Mouse (Mus musculus) thymus, adult 2 months (tissue): ENCODE measurements around the gene Trappc13. TPM values are rescaled to one million over a fixed set of nuclear protein-coding genes. Genes with fewer than 3 reads are reported as not detected.

Experiments
- DNase-seq: peaks from one replicate; pipeline ENCODE4 v3.0.0; 2021
- H3K27ac ChIP-seq: fragments of 200-500 bp; 2 replicates; pipeline ENCODE4 v1.5.1; 2012; ENCODE audit warnings: low read length, control low read depth; ENCODE audit not compliant: control insufficient read depth, insufficient read depth
- H3K27me3 ChIP-seq: fragments of 200-500 bp; 2 replicates; pipeline ENCODE4 v1.6.1; 2012; ENCODE audit warnings: mild to moderate bottlenecking, low read length, moderate library complexity, mixed read lengths; ENCODE audit not compliant: control insufficient read depth, insufficient read depth
- H3K36me3 ChIP-seq: fragments of 200-500 bp; 2 replicates; pipeline ENCODE4 v1.6.1; 2012; ENCODE audit warnings: mild to moderate bottlenecking, low read length, moderate library complexity; ENCODE audit not compliant: control insufficient read depth, insufficient read depth
- H3K4me1 ChIP-seq: fragments of 200-500 bp; replicated peaks from 2 replicates; pipeline ENCODE4 v1.6.1; 2012; ENCODE audit warnings: low read length; ENCODE audit not compliant: control insufficient read depth, insufficient read depth
- H3K4me3 ChIP-seq: fragments of 200-500 bp; 2 replicates; pipeline ENCODE4 v1.5.1; 2012; ENCODE audit warnings: mild to moderate bottlenecking, low read length, control low read depth, moderate library complexity; ENCODE audit not compliant: control insufficient read depth, insufficient read depth
- CTCF ChIP-seq: fragments of 200-500 bp; IDR thresholded peaks from 2 replicates; pipeline ENCODE4 v1.5.1; 2012; ENCODE audit warnings: mild to moderate bottlenecking, control low read depth, low read length, moderate library complexity, borderline replicate concordance; ENCODE audit not compliant: control insufficient read depth, poor library complexity, insufficient read depth; ENCODE audit errors: extremely low read depth
- POLR2A ChIP-seq: fragments of 200-500 bp; IDR thresholded peaks from 2 replicates; pipeline ENCODE4 v1.6.1; 2012; ENCODE audit warnings: mild to moderate bottlenecking, low read length, control low read depth, moderate library complexity; ENCODE audit not compliant: control insufficient read depth, poor library complexity, insufficient read depth; ENCODE audit errors: extremely low read depth
- WGBS: fragments of 180-500 bp; shearing (Covaris S2); methylation state at CpG from one replicate; pipeline ENCODE4 v1.1.7; 2018; 5-methylcytosine and 5-hydroxymethylcytosine counted together
- polyA plus RNA-seq: library from polyadenylated mRNA; depleted of rRNA; stranded (reverse); fragments of >200 nt; gene quantifications from 2 replicates; pipeline ENCODE4 v1.2.3, GENCODE M21; 2012

Gene Trappc13
- polyA plus RNA-seq, 1 experiment, result 10.4 TPM

DNA sequence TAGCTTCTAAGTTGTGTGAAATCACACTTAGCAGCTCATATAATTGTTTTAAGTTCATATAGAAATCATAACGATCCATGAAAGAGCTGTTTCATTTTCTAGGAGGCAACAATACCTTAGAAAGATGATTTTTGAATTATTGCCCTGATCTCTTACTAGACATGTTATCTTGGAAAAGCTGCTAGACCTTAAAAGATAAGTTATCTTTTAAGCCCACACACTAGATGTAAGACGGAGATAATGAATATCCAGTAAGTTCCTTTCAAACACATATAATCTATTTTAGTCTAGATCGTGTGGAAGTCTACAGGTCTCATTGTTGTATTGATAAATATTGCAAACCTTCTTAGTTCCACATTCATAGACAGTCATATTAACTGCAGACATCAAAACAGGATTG, 1.4 kb downstream of the Trappc13 start:
- H3K27ac ChIP-seq, result no peak overlapping the region
- TF ChIP-seq CTCF, result no peak
- no peak for TF ChIP-seq POLR2A
- WGBS, result 36% methylated on average over 3 of the region's 3 CpGs
- no peaks in the 10 kb centered on the region for H3K27me3 ChIP-seq
- no peak for DNase-seq
- H3K4me3 ChIP-seq, result no peak overlapping the region
- peaks cover 3% of the 10 kb centered on the region for H3K4me1 ChIP-seq
- peaks cover 10% of the 10 kb centered on the region for H3K36me3 ChIP-seq

DNA sequence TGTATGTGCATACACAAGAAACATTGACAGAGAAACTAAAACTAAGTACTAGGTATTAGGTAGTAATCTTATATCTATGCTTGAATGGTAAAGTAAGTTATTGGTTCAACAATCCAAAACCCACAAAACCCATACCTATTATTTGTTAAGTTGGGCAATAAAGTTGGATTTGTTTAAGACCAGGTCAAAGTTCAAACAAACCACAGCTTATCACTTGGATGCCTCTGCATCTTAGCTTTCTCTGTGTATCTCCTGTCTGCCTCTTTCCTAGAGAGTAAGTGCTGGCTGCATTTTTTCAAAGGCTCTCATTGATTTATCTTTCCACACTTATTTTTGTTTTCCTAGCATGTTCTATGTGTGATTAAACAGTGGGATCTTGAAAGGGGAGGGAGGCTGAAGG, 5.8 kb downstream of the Trappc13 start:
- H3K4me1 ChIP-seq, result peaks cover 3% of the 10 kb centered on the region
- no peak for TF ChIP-seq POLR2A
- TF ChIP-seq CTCF, result no peak
- H3K36me3 ChIP-seq, result peaks cover 23% of the 10 kb centered on the region
- no peaks in the 10 kb centered on the region for H3K27me3 ChIP-seq
- H3K4me3 ChIP-seq, result no peak overlapping the region
- no peak overlapping the region for H3K27ac ChIP-seq
- DNase-seq, result no peak

DNA sequence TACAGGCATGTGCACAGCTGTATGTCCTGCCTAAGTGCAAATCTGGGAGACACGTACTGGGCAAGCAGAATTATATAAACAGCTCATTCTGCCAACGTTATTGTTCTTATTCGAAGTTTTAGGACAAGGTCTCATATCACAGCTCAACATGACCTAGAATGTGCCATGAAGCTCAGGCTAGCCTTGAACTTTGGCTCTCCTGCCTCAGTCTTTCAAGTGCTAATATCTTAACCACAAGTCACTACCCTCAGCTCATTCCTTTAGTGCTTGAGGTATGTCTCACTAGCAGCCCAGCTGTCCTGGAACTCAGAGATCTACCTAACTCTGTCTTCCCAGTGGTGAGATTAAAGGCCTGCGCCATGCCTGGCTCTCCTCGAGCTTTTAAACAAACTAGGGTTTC, 6.6 kb downstream of the Trappc13 start:
- Histone ChIP-seq H3K27ac (no peak overlapping the region), H3K4me3 (no peak overlapping the region), H3K27me3 (no peaks in the 10 kb centered on the region), H3K36me3 (peaks cover 29% of the 10 kb centered on the region), H3K4me1 (peaks cover 3% of the 10 kb centered on the region)
- TF ChIP-seq CTCF, result no peak
- no peak for TF ChIP-seq POLR2A
- 95% methylated on average over 5 of the region's 5 CpGs for WGBS
- no peak for DNase-seq

DNA sequence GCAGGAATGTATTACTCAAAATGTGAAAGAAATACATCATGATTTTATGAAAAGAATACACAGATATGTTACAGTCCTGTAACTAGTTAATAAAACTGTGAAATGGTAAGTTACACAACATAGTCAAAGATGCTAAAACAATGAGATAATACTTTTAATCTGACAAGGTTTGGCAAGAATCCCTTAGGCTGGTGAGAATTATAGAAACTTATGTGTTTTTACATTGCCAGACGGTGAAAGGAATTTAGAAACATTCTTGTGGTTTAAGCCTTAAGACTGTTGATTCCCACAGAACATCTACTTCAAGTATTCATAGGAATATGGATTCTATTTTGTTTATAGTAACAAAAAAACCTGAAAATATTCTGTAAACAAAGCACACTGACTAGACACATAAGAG, 22.6 kb downstream of the Trappc13 start:
- no peaks in the 10 kb centered on the region for H3K4me1 ChIP-seq
- peaks cover 49% of the 10 kb centered on the region for H3K36me3 ChIP-seq
- no peak overlapping the region for H3K4me3 ChIP-seq
- no peak for DNase-seq
- H3K27ac ChIP-seq, result no peak overlapping the region
- no peaks in the 10 kb centered on the region for H3K27me3 ChIP-seq
- TF ChIP-seq CTCF, result no peak
- no peak for TF ChIP-seq POLR2A
- WGBS, result 96% methylated on average over 1 of the region's 1 CpGs

DNA sequence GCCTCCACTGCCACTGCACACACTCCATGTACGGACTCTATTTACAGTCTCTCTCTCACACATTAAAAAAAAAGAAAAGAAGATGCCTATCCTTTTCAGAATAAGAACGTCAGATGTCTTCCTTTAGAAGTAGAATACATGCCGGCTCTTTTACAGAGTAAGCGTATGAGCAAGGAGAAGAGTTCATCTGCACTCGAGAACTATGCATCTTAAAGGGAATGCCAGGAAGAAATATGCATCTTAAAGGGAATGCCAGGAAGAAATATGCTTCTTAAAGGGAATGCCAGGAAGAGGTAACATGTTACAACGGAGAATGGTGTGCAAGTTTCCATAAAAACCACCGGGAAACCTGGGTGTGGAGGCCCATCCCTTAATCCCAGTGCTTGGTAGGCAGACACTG, 23.2 kb downstream of the Trappc13 start:
- 97% methylated on average over 7 of the region's 7 CpGs for WGBS
- peaks cover 44% of the 10 kb centered on the region for H3K36me3 ChIP-seq

DNA sequence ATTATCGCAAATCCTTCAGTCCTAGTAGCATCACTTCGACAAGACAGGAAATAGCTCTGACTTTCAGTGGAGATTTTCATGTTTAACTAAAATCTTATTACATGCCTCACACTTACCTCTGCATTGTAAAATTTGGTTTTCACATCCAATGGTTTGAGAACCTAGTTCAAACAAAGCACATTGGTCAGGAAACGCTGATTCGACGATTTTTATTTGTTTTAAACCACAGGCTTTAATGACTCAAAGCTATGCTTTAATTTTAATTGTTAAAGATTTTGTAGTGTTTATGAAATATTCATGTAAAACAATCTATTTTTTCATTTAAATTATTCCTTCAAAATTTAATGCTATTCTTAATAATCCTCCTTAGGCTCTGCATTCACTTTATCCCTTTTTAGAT, 24.1 kb downstream of the Trappc13 start:
- WGBS, result 96% methylated on average over 5 of the region's 5 CpGs

More for the DNA sequence above, 23.2 kb downstream of the Trappc13 start:
- Histone ChIP-seq H3K4me3 (no peak overlapping the region), H3K27me3 (no peaks in the 10 kb centered on the region), H3K27ac (no peak overlapping the region), H3K4me1 (no peaks in the 10 kb centered on the region)
- no peak for DNase-seq
- TF ChIP-seq CTCF (no peak), POLR2A (no peak)

DNA sequence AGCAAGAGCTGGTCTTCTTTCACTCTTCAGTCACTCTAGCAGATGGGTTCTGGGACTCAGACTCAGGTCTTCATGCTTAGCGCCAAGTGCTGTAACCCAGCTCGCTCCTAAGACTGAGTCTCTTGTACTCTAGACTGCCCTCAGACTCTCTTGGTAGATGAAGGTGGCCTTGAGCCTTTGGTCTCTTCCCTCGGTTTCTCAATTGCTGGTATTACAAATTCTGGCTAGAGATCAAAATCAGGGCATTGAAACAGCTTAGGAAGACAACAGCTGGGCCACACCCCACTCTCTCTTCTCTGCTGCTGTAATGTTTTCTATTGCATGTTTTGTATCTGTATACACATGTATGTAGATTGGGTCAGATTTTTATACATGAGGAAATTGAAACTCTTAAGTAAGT, 32.6 kb downstream of the Trappc13 start:
- DNase-seq, result no peak
- 95% methylated on average over 3 of the region's 3 CpGs for WGBS

More for the DNA sequence above, 24.1 kb downstream of the Trappc13 start:
- no peak for DNase-seq
- Histone ChIP-seq H3K36me3 (peaks cover 40% of the 10 kb centered on the region), H3K27ac (no peak overlapping the region), H3K4me1 (no peaks in the 10 kb centered on the region), H3K27me3 (no peaks in the 10 kb centered on the region), H3K4me3 (no peak overlapping the region)
- TF ChIP-seq CTCF, result no peak
- no peak for TF ChIP-seq POLR2A

More for the DNA sequence above, 32.6 kb downstream of the Trappc13 start:
- Histone ChIP-seq H3K36me3 (peaks cover 61% of the 10 kb centered on the region), H3K27me3 (no peaks in the 10 kb centered on the region), H3K4me1 (no peaks in the 10 kb centered on the region), H3K27ac (no peak overlapping the region), H3K4me3 (no peak overlapping the region)
- TF ChIP-seq CTCF, result no peak
- no peak for TF ChIP-seq POLR2A
